Mouse (Mus musculus): ENCODE measurements at regions not wholly inside any gene's neighbourhood (a gene's known extent, or its start where the extent isn't known, plus 50 kb on each side); places are given as distances from the start of the nearest gene placed in this dataset.

- DNase-seq: peak; percentile 9
These were observed 292.8 kb upstream of the Igfbp3 start for GRCm38 (mm10) chr11:7506421-7506945.

- DNase-seq: peak; percentile 40
These were observed 291.1 kb upstream of the Igfbp3 start for GRCm38 (mm10) chr11:7504651-7505321.

GRCm38 (mm10) chr11:7502679-7503078 lies 289.0 kb upstream of the Igfbp3 start:
- DNase-seq: no peak

- no peak for DNase-seq
These were observed 288.3 kb upstream of the Igfbp3 start for GRCm38 (mm10) chr11:7502045-7502444.

- DNase-seq: no peak
These were observed 284.1 kb upstream of the Igfbp3 start for GRCm38 (mm10) chr11:7497803-7498202.

- DNase-seq: no peak
These were observed 260.3 kb upstream of the Igfbp3 start for GRCm38 (mm10) chr11:7473832-7474545.

- DNase-seq: peak; percentile 20
These were observed 251.8 kb upstream of the Igfbp3 start for GRCm38 (mm10) chr11:7465522-7465921.

- DNase-seq: no peak
These were observed 248.4 kb upstream of the Igfbp3 start for GRCm38 (mm10) chr11:7461956-7462771.

- no peak for DNase-seq
These were observed 238.0 kb upstream of the Igfbp3 start for GRCm38 (mm10) chr11:7451756-7452155.

- no peak for DNase-seq
These were observed 230.8 kb upstream of the Igfbp3 start for GRCm38 (mm10) chr11:7444494-7444893.

- no peak for DNase-seq
These were observed 225.6 kb upstream of the Igfbp3 start for GRCm38 (mm10) chr11:7439276-7439675.

- no peak for DNase-seq
These were observed 220.9 kb upstream of the Igfbp3 start for GRCm38 (mm10) chr11:7434591-7434990.

- no peak for DNase-seq
These were observed 214.0 kb upstream of the Igfbp3 start for GRCm38 (mm10) chr11:7427771-7428170.

GRCm38 (mm10) chr11:7425233-7425632 lies 211.5 kb upstream of the Igfbp3 start:
- DNase-seq: no peak

- DNase-seq: no peak
These were observed 210.4 kb upstream of the Igfbp3 start for GRCm38 (mm10) chr11:7424082-7424471.

- no peak for DNase-seq
These were observed 209.8 kb upstream of the Igfbp3 start for GRCm38 (mm10) chr11:7423276-7424081.

- DNase-seq: no peak
These were observed 198.9 kb upstream of the Igfbp3 start for GRCm38 (mm10) chr11:7412631-7413030.

- DNase-seq: no peak
These were observed 195.3 kb upstream of the Igfbp3 start for GRCm38 (mm10) chr11:7408992-7409391.

GRCm38 (mm10) chr11:7404666-7405065 lies 190.9 kb upstream of the Igfbp3 start:
- no peak for DNase-seq

GRCm38 (mm10) chr11:7371835-7372234 lies 158.1 kb upstream of the Igfbp3 start:
- DNase-seq: no peak

- no peak for DNase-seq
These were observed 147.7 kb upstream of the Igfbp3 start for GRCm38 (mm10) chr11:7361388-7361787.

GRCm38 (mm10) chr11:7348601-7349000 lies 134.9 kb upstream of the Igfbp3 start:
- DNase-seq: no peak
